Mouse (Mus musculus): ENCODE measurements at regions not wholly inside any gene's neighbourhood (a gene's known extent, or its start where the extent isn't known, plus 50 kb on each side); places are given as distances from the start of the nearest gene placed in this dataset.

- DNase-seq (ENCODE audit: low spot score), result no peak
Observed at GRCm38 (mm10) chr9:43981376-43981775, 61.8 kb upstream of the Thy1 start.

GRCm38 (mm10) chr9:43982359-43982889 lies 60.8 kb upstream of the Thy1 start:
- no peak for DNase-seq (ENCODE audit: low spot score)

- no peak for DNase-seq (ENCODE audit: low spot score)
Observed at GRCm38 (mm10) chr9:43983220-43983619, 60.0 kb upstream of the Thy1 start.

GRCm38 (mm10) chr9:43984181-43985062 lies 58.8 kb upstream of the Thy1 start:
- peak; percentile 68 for DNase-seq (ENCODE audit: low spot score)

GRCm38 (mm10) chr9:43987957-43988356 lies 55.2 kb upstream of the Thy1 start:
- DNase-seq (ENCODE audit: low spot score), result no peak

- DNase-seq (ENCODE audit: low spot score), result no peak
Observed at GRCm38 (mm10) chr9:43988981-43989860, 54.0 kb upstream of the Thy1 start.

GRCm38 (mm10) chr9:43990124-43990523 lies 53.1 kb upstream of the Thy1 start:
- DNase-seq (ENCODE audit: low spot score), result no peak

GRCm38 (mm10) chr9:43993221-43993976 lies 49.8 kb upstream of the Thy1 start:
- DNase-seq (ENCODE audit: low spot score), result no peak

Measured in testis, postnatal 14 days (tissue).